Mouse (Mus musculus): ENCODE results near the gene Lsm4.

DNA sequence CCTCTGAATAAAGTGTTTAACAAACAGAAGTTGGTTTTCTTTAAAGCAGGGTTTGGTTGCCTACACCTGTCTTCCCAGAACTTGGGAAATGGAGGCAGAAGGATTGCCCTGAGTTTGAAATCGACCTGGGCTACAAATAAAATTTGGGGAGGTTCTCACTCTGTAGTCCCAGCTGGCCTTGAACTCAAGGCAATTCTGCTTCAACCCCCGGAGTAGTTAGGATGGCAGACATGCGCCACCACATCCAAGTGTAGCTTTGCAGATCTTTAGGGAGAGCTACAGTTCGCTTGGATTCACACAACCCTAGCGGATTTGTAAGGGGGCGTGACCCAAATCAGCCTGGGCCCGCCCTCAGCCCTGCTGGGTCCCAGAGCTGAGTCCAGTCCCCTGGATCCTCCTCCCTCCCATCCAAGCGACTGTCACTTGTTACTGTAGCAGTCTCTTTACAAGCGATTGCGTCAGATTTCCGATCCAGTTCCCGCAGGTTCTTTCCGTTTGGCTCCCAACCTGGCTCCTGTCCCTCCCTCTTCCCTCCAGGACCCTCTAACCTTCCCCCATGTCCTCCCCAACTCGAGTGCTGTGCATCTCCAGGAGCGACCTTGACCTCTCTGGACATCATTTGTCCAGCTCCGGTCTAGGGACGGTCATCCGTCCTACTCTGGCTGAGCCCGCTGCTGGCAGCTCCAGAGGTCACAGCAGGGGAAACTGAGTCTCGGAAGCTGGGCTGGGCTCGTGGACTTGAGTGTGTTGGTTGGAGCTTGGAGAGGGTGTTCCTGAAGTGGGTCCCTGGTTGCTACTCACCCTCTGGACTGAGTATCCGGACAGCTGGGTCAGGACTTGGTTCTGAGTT, 42.3 kb upstream of the Lsm4 start:
- TF ChIP-seq CTCF (IDR thresholded peaks at IDR 0.05; ENCODE audit: low read depth) (no peak), EP300 (optimal IDR thresholded peaks at IDR 0.05) (no peak)
